Mouse (Mus musculus): ENCODE measurements around the gene Arid1b. TPM values are rescaled to one million over a fixed set of nuclear protein-coding genes. Genes with fewer than 3 reads are reported as not detected.

Gene Arid1b
- polyA plus RNA-seq, 1 experiment from 2014 or later, result 22.6 TPM

GRCm38 (mm10) chr17:5125084-5125855 is 131.1 kb downstream of the Arid1b start:
- peak; percentile 40; the same call in 1 of the 2 replicates for ATAC-seq (ENCODE audit: insufficient number of reproducible peaks, insufficient read depth, low FRiP score, low read depth)
- Histone ChIP-seq H3K4me1 (ENCODE audit: control insufficient read depth, insufficient read depth, low read length) (peaks cover 5% of the 10 kb centered on the region; the same call in 1 of the 2 replicates), H3K27me3 (ENCODE audit: control insufficient read depth, insufficient read depth, low read length) (no peaks in the 10 kb centered on the region), H3K27ac (ENCODE audit: low read length) (peak overlapping the region; percentile 39; the same call in 1 of the 2 replicates), H3K36me3 (ENCODE audit: control insufficient read depth, insufficient read depth, low read length) (peaks cover 5% of the 10 kb centered on the region; the same call in 1 of the 2 replicates), H3K4me3 (ENCODE audit: low read depth, low read length) (no peak overlapping the region), H3K9me3 (ENCODE audit: control insufficient read depth, low read depth, low read length) (no peaks in the 10 kb centered on the region), H3K4me2 (replicated peaks; ENCODE audit: low read depth, low read length) (no peak overlapping the region), H3K9ac (replicated peaks; ENCODE audit: low read depth, low read length) (no peak overlapping the region)
- WGBS, result 62% methylated on average over 5 of the region's 5 CpGs

GRCm38 (mm10) chr17:5125856-5126806 is 132.0 kb downstream of the Arid1b start:
- ATAC-seq (ENCODE audit: insufficient number of reproducible peaks, insufficient read depth, low FRiP score, low read depth), result peak; percentile 33; the same call in 1 of the 2 replicates
- Histone ChIP-seq H3K36me3 (ENCODE audit: control insufficient read depth, insufficient read depth, low read length) (peaks cover 5% of the 10 kb centered on the region; the same call in 1 of the 2 replicates), H3K4me3 (ENCODE audit: low read depth, low read length) (no peak overlapping the region), H3K4me2 (replicated peaks; ENCODE audit: low read depth, low read length) (no peak overlapping the region), H3K27me3 (ENCODE audit: control insufficient read depth, insufficient read depth, low read length) (no peaks in the 10 kb centered on the region), H3K4me1 (ENCODE audit: control insufficient read depth, insufficient read depth, low read length) (peaks cover 5% of the 10 kb centered on the region; the same call in 1 of the 2 replicates), H3K9ac (replicated peaks; ENCODE audit: low read depth, low read length) (no peak overlapping the region), H3K27ac (ENCODE audit: low read length) (peak overlapping the region; percentile 39; the same call in 1 of the 2 replicates), H3K9me3 (ENCODE audit: control insufficient read depth, low read depth, low read length) (no peaks in the 10 kb centered on the region)
- WGBS, result 79% methylated on average over 5 of the region's 5 CpGs

- Histone ChIP-seq H3K27me3 (ENCODE audit: control insufficient read depth, insufficient read depth, low read length) (no peaks in the 10 kb centered on the region), H3K9ac (replicated peaks; ENCODE audit: low read depth, low read length) (no peak overlapping the region), H3K27ac (ENCODE audit: low read length) (no peak overlapping the region), H3K4me3 (ENCODE audit: low read depth, low read length) (no peak overlapping the region), H3K9me3 (ENCODE audit: control insufficient read depth, low read depth, low read length) (no peaks in the 10 kb centered on the region), H3K36me3 (ENCODE audit: control insufficient read depth, insufficient read depth, low read length) (peaks cover 10% of the 10 kb centered on the region; the same call in 1 of the 2 replicates), H3K4me2 (replicated peaks; ENCODE audit: low read depth, low read length) (no peak overlapping the region), H3K4me1 (ENCODE audit: control insufficient read depth, insufficient read depth, low read length) (peaks cover 5% of the 10 kb centered on the region; the same call in 1 of the 2 replicates)
- ATAC-seq (ENCODE audit: insufficient number of reproducible peaks, insufficient read depth, low FRiP score, low read depth), result no peak
- 75% methylated on average over 2 of the region's 2 CpGs for WGBS
Measured at GRCm38 (mm10) chr17:5129606-5130005, 135.5 kb downstream of the Arid1b start.

- WGBS, result 82% methylated on average over 4 of the region's 4 CpGs
Measured at GRCm38 (mm10) chr17:5130116-5130515, 136.0 kb downstream of the Arid1b start.

GRCm38 (mm10) chr17:5131706-5132105 is 137.6 kb downstream of the Arid1b start:
- Histone ChIP-seq H3K4me1 (ENCODE audit: control insufficient read depth, insufficient read depth, low read length) (no peaks in the 10 kb centered on the region), H3K27ac (ENCODE audit: low read length) (no peak overlapping the region), H3K27me3 (ENCODE audit: control insufficient read depth, insufficient read depth, low read length) (no peaks in the 10 kb centered on the region), H3K9me3 (ENCODE audit: control insufficient read depth, low read depth, low read length) (no peaks in the 10 kb centered on the region), H3K4me3 (ENCODE audit: low read depth, low read length) (no peak overlapping the region), H3K9ac (replicated peaks; ENCODE audit: low read depth, low read length) (no peak overlapping the region), H3K4me2 (replicated peaks; ENCODE audit: low read depth, low read length) (no peak overlapping the region), H3K36me3 (ENCODE audit: control insufficient read depth, insufficient read depth, low read length) (peaks cover 10% of the 10 kb centered on the region; the same call in 1 of the 2 replicates)
- 93% methylated on average over 6 of the region's 6 CpGs for WGBS
- no peak for ATAC-seq (ENCODE audit: insufficient number of reproducible peaks, insufficient read depth, low FRiP score, low read depth)

More at GRCm38 (mm10) chr17:5130116-5130515, 136.0 kb downstream of the Arid1b start:
- Histone ChIP-seq H3K4me2 (replicated peaks; ENCODE audit: low read depth, low read length) (no peak overlapping the region), H3K4me3 (ENCODE audit: low read depth, low read length) (no peak overlapping the region), H3K9ac (replicated peaks; ENCODE audit: low read depth, low read length) (no peak overlapping the region), H3K9me3 (ENCODE audit: control insufficient read depth, low read depth, low read length) (no peaks in the 10 kb centered on the region), H3K27ac (ENCODE audit: low read length) (no peak overlapping the region), H3K27me3 (ENCODE audit: control insufficient read depth, insufficient read depth, low read length) (no peaks in the 10 kb centered on the region), H3K4me1 (ENCODE audit: control insufficient read depth, insufficient read depth, low read length) (peaks cover 5% of the 10 kb centered on the region; the same call in 1 of the 2 replicates), H3K36me3 (ENCODE audit: control insufficient read depth, insufficient read depth, low read length) (peaks cover 10% of the 10 kb centered on the region; the same call in 1 of the 2 replicates)
- no peak for ATAC-seq (ENCODE audit: insufficient number of reproducible peaks, insufficient read depth, low FRiP score, low read depth)

GRCm38 (mm10) chr17:5132296-5132986 is 138.3 kb downstream of the Arid1b start:
- no peak for ATAC-seq (ENCODE audit: insufficient number of reproducible peaks, insufficient read depth, low FRiP score, low read depth)
- H3K27ac ChIP-seq (ENCODE audit: low read length), result no peak overlapping the region
- no peak overlapping the region for H3K4me3 ChIP-seq (ENCODE audit: low read depth, low read length)
- H3K4me1 ChIP-seq (ENCODE audit: control insufficient read depth, insufficient read depth, low read length), result no peaks in the 10 kb centered on the region
- 90% methylated on average over 14 of the region's 14 CpGs for WGBS
- H3K9ac ChIP-seq (replicated peaks; ENCODE audit: low read depth, low read length), result no peak overlapping the region
- H3K27me3 ChIP-seq (ENCODE audit: control insufficient read depth, insufficient read depth, low read length), result no peaks in the 10 kb centered on the region
- peaks cover 5% of the 10 kb centered on the region; the same call in 1 of the 2 replicates for H3K36me3 ChIP-seq (ENCODE audit: control insufficient read depth, insufficient read depth, low read length)
- H3K9me3 ChIP-seq (ENCODE audit: control insufficient read depth, low read depth, low read length), result no peaks in the 10 kb centered on the region
- H3K4me2 ChIP-seq (replicated peaks; ENCODE audit: low read depth, low read length), result no peak overlapping the region

GRCm38 (mm10) chr17:5132987-5133355 is 138.8 kb downstream of the Arid1b start:
- Histone ChIP-seq H3K4me2 (replicated peaks; ENCODE audit: low read depth, low read length) (no peak overlapping the region), H3K4me1 (ENCODE audit: control insufficient read depth, insufficient read depth, low read length) (peaks cover 3% of the 10 kb centered on the region)
- 85% methylated on average over 7 of the region's 7 CpGs for WGBS

More at GRCm38 (mm10) chr17:5132987-5133355, 138.8 kb downstream of the Arid1b start:
- ATAC-seq (ENCODE audit: insufficient number of reproducible peaks, insufficient read depth, low FRiP score, low read depth), result no peak
- Histone ChIP-seq H3K27ac (ENCODE audit: low read length) (no peak overlapping the region), H3K9me3 (ENCODE audit: control insufficient read depth, low read depth, low read length) (no peaks in the 10 kb centered on the region), H3K4me3 (ENCODE audit: low read depth, low read length) (no peak overlapping the region), H3K36me3 (ENCODE audit: control insufficient read depth, insufficient read depth, low read length) (peaks cover 5% of the 10 kb centered on the region; the same call in 1 of the 2 replicates), H3K9ac (replicated peaks; ENCODE audit: low read depth, low read length) (no peak overlapping the region), H3K27me3 (ENCODE audit: control insufficient read depth, insufficient read depth, low read length) (no peaks in the 10 kb centered on the region)

Data from stomach, embryonic 14.5 days (tissue).